Comparison of ENCODE assay signal across 10 mouse cellular contexts in genomic region chr1:153274611-153275010, GRCm38 (mm10). TPM values are rescaled to one million over a fixed set of nuclear protein-coding genes. Genes with fewer than 3 reads are reported as not detected.
A peak's percentile ranks its signal among the peaks of the same experiment; 100 is the strongest.
DNase-seq lines count a peak whose midpoint lies in the region; ATAC-seq and TF ChIP-seq lines count a peak whose summit lies in the region.
"Had no signal": no experiment of that assay in that cellular context is flagged by ENCODE, and none has a peak within 500 bp of the region (broad histone marks: within the 10 kb centered on the region; RNA-seq: fewer than 3 reads in every experiment).

No protein-coding gene starts in this region.

- TF ChIP-seq RAD21 in MEL (IDR thresholded peaks at IDR 0.05; ENCODE audit: low read depth, low read length), result no peak

- ATAC-seq in heart, embryonic 14.5 days (ENCODE audit: insufficient number of reproducible peaks, insufficient read depth, low FRiP score, low read depth), result peak; percentile 62; the same call in 1 of the 2 replicates
- ATAC-seq in liver, embryonic 15.5 days (ENCODE audit: insufficient read depth), result peak; percentile 64
- ATAC-seq: midbrain, embryonic 13.5 days had no signal

- 4% methylated on average over 6 of the region's 6 CpGs for WGBS in heart, embryonic 14.5 days
- WGBS in liver, embryonic 15.5 days (ENCODE audit: insufficient replicate concordance), result 15% methylated on average over 6 of the region's 6 CpGs

- DNase-seq in adrenal gland, postnatal 10 days, result peak; percentile 29
- no peak for DNase-seq in adrenal gland, postnatal 14 days
- no peak for DNase-seq in heart, postnatal 25 days (ENCODE audit: low spot score)
- DNase-seq in MEL (ENCODE audit: low read depth, low spot score) (peak; percentile 24), adipocyte (ENCODE audit: low spot score) (no peak)
- no peak for DNase-seq in retina, embryonic 14.5 days (ENCODE audit: low spot score)

- TF ChIP-seq CTCF in MEL (IDR thresholded peaks at IDR 0.05 in 2 of 3, conservative IDR thresholded peaks at IDR 0.05 in 1 of 3; ENCODE audit: control insufficient read depth in 1 of 3, insufficient read depth in 1 of 3, low read depth in 2 of 3, low read length in 3 of 3, poor library complexity in 1 of 3, severe bottlenecking in 1 of 3), result no peak

- H3K9me3 ChIP-seq in heart, embryonic 14.5 days (ENCODE audit: control insufficient read depth, low read length), result no peaks in the 10 kb centered on the region
- H3K9me3 ChIP-seq in MEL (replicated peaks; ENCODE audit: insufficient read depth, low read length), result no peaks in the 10 kb centered on the region
- no peaks in the 10 kb centered on the region for H3K9me3 ChIP-seq in liver, embryonic 15.5 days (replicated peaks)
- H3K9me3 ChIP-seq: kidney, embryonic 15.5 days; midbrain, embryonic 13.5 days had no signal

- H3K27ac ChIP-seq in heart, embryonic 14.5 days (replicated peaks in 1 of 2; ENCODE audit: control insufficient read depth in 1 of 2, insufficient read depth in 1 of 2, low read depth in 2 of 2, low read length in 2 of 2), result peak overlapping the region; percentile 50 to 69; a peak in 3 of 4 replicates
- no peak overlapping the region for H3K27ac ChIP-seq in MEL (ENCODE audit: control insufficient read depth, low read depth, low read length)
- no peak overlapping the region for H3K27ac ChIP-seq in liver, embryonic 15.5 days (replicated peaks)
- H3K27ac ChIP-seq: midbrain, embryonic 13.5 days had no signal

- no peak overlapping the region for H3K4me3 ChIP-seq in heart, embryonic 14.5 days (ENCODE audit: control insufficient read depth in 1 of 2, insufficient read depth in 1 of 2, low read depth in 1 of 2, low read length in 2 of 2)
- no peak overlapping the region for H3K4me3 ChIP-seq in MEL (ENCODE audit: control insufficient read depth in 1 of 2, insufficient read depth in 1 of 2, low read depth in 2 of 2, low read length in 2 of 2)
- H3K4me3 ChIP-seq in liver, embryonic 15.5 days (replicated peaks), result no peak overlapping the region
- H3K4me3 ChIP-seq: kidney, embryonic 15.5 days; midbrain, embryonic 13.5 days had no signal

- intact Hi-C loops in heart, postnatal 25 days (cut with DNase I), result no loop called here

- H3K9ac ChIP-seq in heart, embryonic 14.5 days (ENCODE audit: low read length), result no peak overlapping the region
- H3K9ac ChIP-seq in MEL (ENCODE audit: control insufficient read depth, low read depth, low read length, poor library complexity, severe bottlenecking), result no peak overlapping the region
- H3K9ac ChIP-seq in liver, embryonic 15.5 days, result no peak overlapping the region
- H3K9ac ChIP-seq: kidney, embryonic 15.5 days; midbrain, embryonic 13.5 days had no signal

- H3K4me2 ChIP-seq in heart, embryonic 14.5 days (ENCODE audit: low read length), result peak overlapping the region; percentile 38
- peak overlapping the region; percentile 18; the same call in 1 of the 2 replicates for H3K4me2 ChIP-seq in liver, embryonic 15.5 days
- H3K4me2 ChIP-seq: kidney, embryonic 15.5 days; midbrain, embryonic 13.5 days had no signal

- TF ChIP-seq POLR2A in MEL (IDR thresholded peaks at IDR 0.05; ENCODE audit: control insufficient read depth in 1 of 2, insufficient read depth in 1 of 2, low read depth in 1 of 2, low read length in 2 of 2, poor library complexity in 1 of 2), result no peak

- no peaks in the 10 kb centered on the region for H3K27me3 ChIP-seq in heart, embryonic 14.5 days (ENCODE audit: control insufficient read depth, insufficient read depth, low read length)
- H3K27me3 ChIP-seq in MEL (ENCODE audit: control insufficient read depth in 1 of 2, insufficient read depth in 2 of 2, low read length in 2 of 2), result no peaks in the 10 kb centered on the region
- no peaks in the 10 kb centered on the region for H3K27me3 ChIP-seq in liver, embryonic 15.5 days
- H3K27me3 ChIP-seq: kidney, embryonic 15.5 days; midbrain, embryonic 13.5 days had no signal

- peaks cover 32 to 58% of the 10 kb centered on the region in 2 experiments for H3K4me1 ChIP-seq in heart, embryonic 14.5 days (ENCODE audit: control insufficient read depth in 2 of 2, insufficient read depth in 2 of 2, low read length in 2 of 2)
- peaks cover 12 to 19% of the 10 kb centered on the region in 2 experiments for H3K4me1 ChIP-seq in MEL (ENCODE audit: control insufficient read depth in 1 of 2, insufficient read depth in 2 of 2, low read length in 2 of 2)
- peaks cover 36% of the 10 kb centered on the region for H3K4me1 ChIP-seq in liver, embryonic 15.5 days (replicated peaks)

- TF ChIP-seq EP300 in MEL (IDR thresholded peaks at IDR 0.05; ENCODE audit: low read depth in 1 of 2, low read length in 2 of 2), result no peak

- H3K36me3 ChIP-seq in heart, embryonic 14.5 days (ENCODE audit: control insufficient read depth, insufficient read depth, low read length), result peaks cover 6% of the 10 kb centered on the region; the same call in 1 of the 2 replicates
- peaks cover 0 to 16% of the 10 kb centered on the region in 2 experiments; a peak in 2 of 4 replicates for H3K36me3 ChIP-seq in MEL (ENCODE audit: control insufficient read depth in 1 of 2, insufficient read depth in 2 of 2, low read length in 2 of 2)
- H3K36me3 ChIP-seq in liver, embryonic 15.5 days (replicated peaks), result no peaks in the 10 kb centered on the region
- H3K36me3 ChIP-seq: midbrain, embryonic 13.5 days had no signal

- no peaks in the 10 kb centered on the region for H3K79me2 ChIP-seq in MEL (ENCODE audit: control insufficient read depth, insufficient read depth, low read length, poor library complexity)

TF ChIP-seq in MEL, 35 proteins besides CTCF, POLR2A, EP300 and RAD21:
- no peak for TF ChIP-seq ETS1 (IDR thresholded peaks at IDR 0.05; ENCODE audit: low read depth, low read length)
- TF ChIP-seq TAL1 (IDR thresholded peaks at IDR 0.05; ENCODE audit: low read length), result no peak
- no peak for TF ChIP-seq NELFE (IDR thresholded peaks at IDR 0.05; ENCODE audit: low read depth, low read length)
- TF ChIP-seq NRF1 (IDR thresholded peaks at IDR 0.05; ENCODE audit: insufficient read depth, low read depth, low read length, poor library complexity, severe bottlenecking), result no peak
- TF ChIP-seq USF1 (IDR thresholded peaks at IDR 0.05; ENCODE audit: low read depth, low read length), result no peak
- TF ChIP-seq GATA1 (IDR thresholded peaks at IDR 0.05; ENCODE audit: low read depth, low read length), result peak; percentile 62

RNA-seq across cellular contexts. Expression of gene Lamc1, which starts 58.0 kb away (rescaled TPM):
- total RNA-seq in adrenal gland, postnatal 10 days (2021), result 100 to 1,000 TPM; 163 to 189 TPM
- total RNA-seq in adrenal gland, postnatal 14 days (2021), result 169 and 170 TPM in 2 replicates
- polyA plus RNA-seq in heart, embryonic 14.5 days (2014; fragmentation: Nextera tagmentation; extraction: Ambion mirVana), result 133 and 138 TPM in 2 replicates
- 100 to 1,000 TPM; 173 to 205 TPM for total RNA-seq in heart, postnatal 25 days (2021)
- 13.1 and 15.2 TPM in 2 replicates for total RNA-seq in MEL (2012; rRNA removed)
- 100 to 1,000 TPM in 1 of 2 experiments, 10 to 100 TPM in 1; 32.4 to 174 TPM for polyA plus RNA-seq in MEL (2012; ENCODE audit: insufficient read depth in 1 of 2, insufficient read length in 2 of 2, low read depth in 1 of 2, low replicate concordance in 2 of 2, missing spikeins in 1 of 2)
- polyA plus RNA-seq in liver, embryonic 15.5 days (2015; fragmentation: Nextera tagmentation; extraction: Ambion mirVana), result 7.1 and 8.9 TPM in 2 replicates

Comparison
In these comparisons a context has a peak if more than half of its experiments do, and no peak if none do; other contexts are left out.
1. DNase-seq: peak in adrenal gland, postnatal 10 days (single experiment) and MEL (single experiment); none in adrenal gland, postnatal 14 days (single experiment), heart, postnatal 25 days (single experiment), adipocyte (single experiment) and retina, embryonic 14.5 days (single experiment).
2. H3K27ac ChIP-seq: peak in heart, embryonic 14.5 days (2 of 2); none in MEL (single experiment) and liver, embryonic 15.5 days (single experiment).
3. RNA of gene Lamc1, which starts 58.0 kb away (total RNA-seq): 173 to 205 TPM in heart, postnatal 25 days, 163 to 189 TPM in adrenal gland, postnatal 10 days and 169 to 170 TPM in adrenal gland, postnatal 14 days; 13.1 to 15.2 TPM in MEL; every median in the first group is over 10 times any median in the second.